Mouse (Mus musculus) midbrain, embryonic 11.5 days (tissue): Measurements from ENCODE around the gene Hsd17b11. TPM values are rescaled to one million over a fixed set of nuclear protein-coding genes. Genes with fewer than 3 reads are reported as not detected.
"Not testable (repeated sequence)": the region's sequence is repeated elsewhere in the genome, so short reads cannot be mapped to it uniquely, and the experiment has no call there.

ENCODE experiments used
- ATAC-seq: fragments of 200-750 bp; cut with Nextera tagmentation; 2 replicates; pipeline ENCODE4 v1.8.0; 2017; ENCODE audit warnings: moderate TSS enrichment, moderate library complexity; ENCODE audit not compliant: low FRiP score
- DNase-seq: peaks from one replicate; pipeline ENCODE4 v3.0.0; 2015; ENCODE audit warnings: low spot score; ENCODE audit errors: missing footprints
- H3K27ac ChIP-seq: fragments of 300-500 bp; sonication (generic); 2 replicates; pipeline ENCODE4 v1.5.1; 2014; ENCODE audit warnings: low read depth, low read length
- H3K27me3 ChIP-seq: fragments of 300-500 bp; sonication (generic); 2 replicates; pipeline ENCODE4 v1.6.1; 2014; ENCODE audit warnings: mild to moderate bottlenecking, low read length, moderate library complexity, mixed read lengths; ENCODE audit not compliant: control insufficient read depth, insufficient read depth
- H3K36me3 ChIP-seq: fragments of 300-500 bp; sonication (generic); 2 replicates; pipeline ENCODE4 v1.6.1; 2014; ENCODE audit warnings: mild to moderate bottlenecking, low read length, moderate library complexity, mixed read lengths; ENCODE audit not compliant: control insufficient read depth, insufficient read depth
- H3K4me1 ChIP-seq: fragments of 300-500 bp; sonication (generic); 2 replicates; pipeline ENCODE4 v1.6.1; 2014; ENCODE audit warnings: low read length; ENCODE audit not compliant: control insufficient read depth, insufficient read depth
- H3K4me2 ChIP-seq: fragments of 300-500 bp; sonication (generic); 2 replicates; pipeline ENCODE4 v1.6.1; 2014; ENCODE audit warnings: mild to moderate bottlenecking, moderate library complexity
- H3K4me3 ChIP-seq: fragments of 300-500 bp; sonication (generic); 2 replicates; pipeline ENCODE4 v1.5.1; 2014; ENCODE audit warnings: low read depth, low read length
- H3K9ac ChIP-seq: fragments of 300-500 bp; sonication (generic); 2 replicates; pipeline ENCODE4 v1.6.1; 2014; ENCODE audit warnings: low read length
- H3K9me3 ChIP-seq: fragments of 300-500 bp; sonication (generic); 2 replicates; pipeline ENCODE4 v1.6.1; 2016; ENCODE audit warnings: low read length; ENCODE audit not compliant: control insufficient read depth
- WGBS: fragments of 180-500 bp; shearing (Covaris S2); extraction: QIAGEN DNeasy Blood & Tissue Kit; methylation state at CpG from one replicate; pipeline ENCODE4 v1.1.7; 2014; 5-methylcytosine and 5-hydroxymethylcytosine counted together
- polyA plus RNA-seq: library from polyadenylated mRNA; unstranded; fragments of >200 nt; fragmentation: Nextera tagmentation; extraction: Ambion mirVana; gene quantifications from 2 replicates; pipeline ENCODE4 v1.2.1, GENCODE M21; 2014

Gene Hsd17b11
- polyA plus RNA-seq, 1 experiment from 2014 or later, result 1.1 TPM

DNA sequence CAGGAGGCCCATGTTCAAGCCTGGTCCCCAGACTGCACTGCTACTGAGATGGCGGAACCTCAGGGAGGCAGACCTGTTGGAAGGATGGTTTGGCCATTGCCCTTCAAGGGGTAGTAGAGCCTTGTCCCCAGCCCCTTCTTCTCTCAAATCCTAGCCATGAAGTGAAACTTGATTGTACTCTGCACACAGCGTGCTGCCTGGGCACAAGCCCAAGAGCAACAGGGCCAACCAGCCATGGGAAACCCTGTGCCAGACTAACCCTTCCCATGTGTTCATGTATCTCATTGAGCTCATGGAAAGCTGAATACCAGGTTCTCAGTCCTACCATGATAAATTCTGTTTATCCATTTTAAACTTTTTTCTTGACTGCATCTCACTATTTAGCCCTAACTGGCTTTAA, 21.2 kb upstream of the Hsd17b11 start:
- ATAC-seq, result no peak
- Histone ChIP-seq H3K4me2 (no peak overlapping the region), H3K27me3 (no peaks in the 10 kb centered on the region), H3K36me3 (no peaks in the 10 kb centered on the region), H3K27ac (no peak overlapping the region), H3K4me1 (peaks cover 3% of the 10 kb centered on the region; the same call in 1 of the 2 replicates), H3K4me3 (no peak overlapping the region), H3K9me3 (no peaks in the 10 kb centered on the region), H3K9ac (no peak overlapping the region)
- 86% methylated on average over 2 of the region's 2 CpGs for WGBS
- DNase-seq, result peak; percentile 14

DNA sequence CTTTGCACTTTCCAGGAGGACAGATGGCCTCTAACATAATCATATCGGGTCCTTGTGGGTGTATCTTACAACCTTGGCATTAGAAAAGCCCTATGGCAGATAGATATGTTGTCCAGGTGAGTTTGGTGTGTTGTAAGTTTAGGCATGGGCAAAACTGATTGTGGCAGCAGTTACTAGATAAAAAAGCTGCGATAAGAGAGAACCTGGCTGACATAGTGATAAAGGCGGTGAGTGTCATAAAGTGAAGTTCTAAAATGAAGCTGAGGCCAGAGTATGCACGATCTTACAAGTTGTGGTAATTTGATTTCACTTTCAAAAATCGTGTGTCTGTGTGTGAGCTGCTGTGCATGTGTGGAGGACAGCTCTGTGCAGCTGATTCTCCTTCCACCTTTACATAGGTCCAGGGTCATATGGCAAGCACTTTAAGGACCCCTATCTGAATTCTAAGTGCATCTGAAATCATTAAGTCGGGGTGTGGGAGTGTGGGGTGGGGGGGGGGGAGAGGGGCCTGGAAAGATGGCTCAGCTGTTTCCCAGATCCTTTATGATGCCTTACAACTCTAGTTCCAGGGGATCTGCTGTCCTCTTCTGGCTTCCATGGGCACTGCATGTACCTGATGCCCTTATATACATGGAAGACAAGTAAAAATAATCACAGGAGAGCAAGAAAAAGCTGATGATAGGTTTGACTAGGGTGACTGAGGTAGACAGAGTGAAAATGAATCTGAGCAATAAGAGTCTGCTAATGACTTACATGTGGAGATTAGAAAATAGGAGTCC, 17.6 kb upstream of the Hsd17b11 start:
- DNase-seq, result no peak
- H3K4me3 ChIP-seq, result no peak overlapping the region

DNA sequence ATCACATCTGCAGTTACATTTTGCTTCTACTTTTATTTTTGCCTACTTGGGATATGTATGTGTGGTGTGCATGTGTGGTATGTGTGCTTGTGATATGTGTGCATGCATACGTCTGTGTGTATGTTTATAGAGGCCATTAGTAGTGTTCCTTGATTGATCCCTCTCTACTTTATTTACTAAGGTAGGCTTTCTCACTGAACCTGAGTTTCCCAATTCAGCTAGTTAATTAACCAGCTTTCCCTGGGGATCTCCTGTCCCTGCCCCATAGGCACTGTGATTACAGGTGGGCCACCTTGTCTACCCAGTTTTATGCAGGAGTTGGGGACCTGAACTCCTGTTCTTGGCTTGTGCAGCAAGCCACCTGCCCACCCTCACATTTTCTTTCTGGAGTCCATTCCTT, 15.0 kb upstream of the Hsd17b11 start:
- 96% methylated on average over 1 of the region's 1 CpGs for WGBS
- no peaks in the 10 kb centered on the region for H3K36me3 ChIP-seq
- ATAC-seq, result no peak
- DNase-seq, result peak; percentile 35
- no peak overlapping the region for H3K9ac ChIP-seq
- no peaks in the 10 kb centered on the region for H3K27me3 ChIP-seq
- H3K27ac ChIP-seq, result no peak overlapping the region
- no peaks in the 10 kb centered on the region for H3K4me1 ChIP-seq
- H3K4me2 ChIP-seq, result no peak overlapping the region
- no peak overlapping the region for H3K4me3 ChIP-seq
- H3K9me3 ChIP-seq, result no peaks in the 10 kb centered on the region

More for the DNA sequence above, 17.6 kb upstream of the Hsd17b11 start:
- H3K4me1 ChIP-seq, result no peaks in the 10 kb centered on the region
- 73% methylated on average over 6 of the region's 6 CpGs for WGBS
- H3K9me3 ChIP-seq, result no peaks in the 10 kb centered on the region
- H3K4me2 ChIP-seq, result no peak overlapping the region
- no peaks in the 10 kb centered on the region for H3K27me3 ChIP-seq
- no peak overlapping the region for H3K9ac ChIP-seq
- H3K36me3 ChIP-seq, result no peaks in the 10 kb centered on the region
- no peak overlapping the region for H3K27ac ChIP-seq
- peak; percentile 24; the same call in 1 of the 2 replicates for ATAC-seq

DNA sequence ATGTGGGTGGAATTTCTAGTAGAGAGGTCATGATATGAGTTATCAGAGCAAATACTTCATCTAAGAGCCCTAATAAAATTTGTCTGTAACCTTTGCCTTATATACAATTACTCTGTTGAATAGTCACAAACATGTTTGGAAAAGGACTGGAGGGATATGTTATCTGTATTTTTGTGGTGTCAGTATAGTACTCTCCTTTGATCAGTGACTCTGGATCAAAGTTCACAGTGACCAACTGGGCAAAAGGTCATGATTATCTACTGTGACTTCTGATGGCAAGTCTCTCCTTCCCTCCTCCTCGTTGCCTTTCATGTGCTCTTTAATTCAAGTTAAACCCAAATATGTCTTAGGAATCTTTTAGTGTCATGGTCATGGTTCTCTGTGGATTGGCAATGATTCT, 14.1 kb upstream of the Hsd17b11 start:
- ATAC-seq (no peak), DNase-seq (peak; percentile 37)
- H3K27me3 ChIP-seq, result no peaks in the 10 kb centered on the region
- H3K4me3 ChIP-seq, result no peak overlapping the region
- H3K9ac ChIP-seq, result no peak overlapping the region
- H3K36me3 ChIP-seq, result no peaks in the 10 kb centered on the region
- H3K4me2 ChIP-seq, result no peak overlapping the region
- 81% methylated on average over 1 of the region's 1 CpGs for WGBS
- no peaks in the 10 kb centered on the region for H3K4me1 ChIP-seq
- no peaks in the 10 kb centered on the region for H3K9me3 ChIP-seq
- no peak overlapping the region for H3K27ac ChIP-seq

DNA sequence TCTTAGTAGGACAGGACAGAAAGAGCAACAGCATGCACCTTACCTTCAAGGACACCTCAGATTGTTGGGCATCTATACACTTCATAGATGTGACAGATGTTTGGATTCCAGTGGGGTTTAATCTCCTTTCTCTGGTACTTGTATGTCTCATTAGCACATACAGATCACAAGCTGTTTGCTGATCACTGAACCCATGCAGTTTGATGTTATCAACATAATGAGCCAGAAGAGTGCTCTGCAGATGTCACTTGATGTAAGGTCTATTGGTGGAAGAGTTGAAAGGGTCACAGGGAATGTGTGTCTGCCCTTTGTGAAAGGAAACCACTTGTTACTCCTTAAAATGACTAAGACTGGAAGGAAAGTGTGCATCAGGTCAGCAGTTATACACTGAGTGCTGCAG, 13.3 kb upstream of the Hsd17b11 start:
- ATAC-seq (no peak), DNase-seq (peak; percentile 49)
- no peak overlapping the region for H3K27ac ChIP-seq
- no peak overlapping the region for H3K9ac ChIP-seq
- H3K4me2 ChIP-seq, result no peak overlapping the region
- H3K27me3 ChIP-seq, result no peaks in the 10 kb centered on the region
- H3K4me3 ChIP-seq, result no peak overlapping the region
- H3K4me1 ChIP-seq, result no peaks in the 10 kb centered on the region
- H3K9me3 ChIP-seq, result no peaks in the 10 kb centered on the region
- no peaks in the 10 kb centered on the region for H3K36me3 ChIP-seq

DNA sequence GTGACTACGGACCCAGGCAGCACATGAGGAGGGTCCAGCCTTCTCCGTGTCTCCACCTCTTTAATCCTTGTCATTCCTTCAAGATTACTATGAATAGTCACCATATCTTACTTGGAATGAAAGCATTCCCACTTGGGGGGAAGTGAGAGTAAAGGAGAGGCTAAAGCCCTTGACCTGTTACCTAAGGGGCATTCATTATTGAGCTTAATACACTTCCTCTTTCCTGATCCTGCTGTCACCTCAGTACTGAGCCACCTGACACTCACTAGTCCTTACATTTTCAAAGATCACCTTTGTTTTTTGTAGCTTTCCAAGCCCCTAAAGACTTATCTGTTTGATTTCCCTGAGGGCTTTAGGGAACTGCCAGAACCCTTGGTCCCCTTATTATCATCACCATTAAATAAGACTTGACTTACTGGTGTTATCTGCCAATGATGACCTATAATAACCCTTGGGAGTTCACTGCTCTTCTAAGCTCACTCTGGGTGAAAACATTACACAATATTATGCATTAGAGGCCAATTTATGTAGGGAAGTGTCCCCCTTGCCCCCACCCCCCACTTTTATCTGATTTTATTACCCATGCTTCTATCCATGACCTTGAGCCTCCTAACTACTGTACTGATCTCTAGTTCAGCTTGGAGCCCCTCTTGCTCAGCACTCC, 10.8 kb upstream of the Hsd17b11 start:
- Histone ChIP-seq H3K9ac (no peak overlapping the region), H3K36me3 (no peaks in the 10 kb centered on the region), H3K27ac (no peak overlapping the region), H3K27me3 (no peaks in the 10 kb centered on the region), H3K4me1 (no peaks in the 10 kb centered on the region), H3K9me3 (no peaks in the 10 kb centered on the region), H3K4me3 (no peak overlapping the region), H3K4me2 (no peak overlapping the region)
- peak; percentile 21 for DNase-seq
- no peak for ATAC-seq
- 90% methylated on average over 2 of the region's 2 CpGs for WGBS

DNA sequence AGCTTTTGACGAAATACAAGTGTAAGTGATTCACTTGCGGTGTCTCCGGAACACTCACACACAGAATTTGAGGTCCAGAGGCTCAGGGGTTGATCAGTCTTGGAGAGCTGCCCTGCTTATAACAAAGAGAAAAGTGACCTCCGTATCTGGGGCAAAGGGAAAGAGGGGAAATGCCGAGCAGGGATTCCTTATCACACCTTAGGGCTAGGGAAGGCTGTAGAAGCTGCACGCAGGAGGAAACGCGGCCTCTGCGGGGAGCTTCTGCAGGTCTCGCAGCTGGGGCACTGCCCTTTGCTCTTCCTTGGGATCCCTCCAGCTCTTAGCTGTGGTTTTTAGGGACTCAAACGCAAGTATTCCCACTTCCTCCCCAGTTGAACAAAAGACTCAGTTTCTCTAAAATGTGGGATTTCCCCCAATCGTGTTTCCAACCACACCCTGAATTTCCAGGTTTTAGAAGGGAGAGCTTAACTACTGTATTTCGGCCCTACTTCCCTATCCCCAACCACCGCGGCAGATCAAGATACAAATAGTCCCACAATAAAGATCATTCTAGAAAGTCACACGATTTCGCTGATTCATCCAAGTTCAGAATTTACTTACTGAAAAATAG, 3.6 kb upstream of the Hsd17b11 start:
- DNase-seq, result peak; percentile 79
- WGBS, result 42% methylated on average over 17 of the region's 17 CpGs
- H3K36me3 ChIP-seq, result no peaks in the 10 kb centered on the region
- H3K27me3 ChIP-seq, result peaks cover 2% of the 10 kb centered on the region; the same call in 1 of the 2 replicates
- no peak for ATAC-seq
- no peak overlapping the region for H3K4me2 ChIP-seq
- H3K4me3 ChIP-seq, result no peak overlapping the region
- H3K9me3 ChIP-seq, result no peaks in the 10 kb centered on the region
- no peak overlapping the region for H3K27ac ChIP-seq
- H3K4me1 ChIP-seq, result no peaks in the 10 kb centered on the region
- no peak overlapping the region for H3K9ac ChIP-seq

DNA sequence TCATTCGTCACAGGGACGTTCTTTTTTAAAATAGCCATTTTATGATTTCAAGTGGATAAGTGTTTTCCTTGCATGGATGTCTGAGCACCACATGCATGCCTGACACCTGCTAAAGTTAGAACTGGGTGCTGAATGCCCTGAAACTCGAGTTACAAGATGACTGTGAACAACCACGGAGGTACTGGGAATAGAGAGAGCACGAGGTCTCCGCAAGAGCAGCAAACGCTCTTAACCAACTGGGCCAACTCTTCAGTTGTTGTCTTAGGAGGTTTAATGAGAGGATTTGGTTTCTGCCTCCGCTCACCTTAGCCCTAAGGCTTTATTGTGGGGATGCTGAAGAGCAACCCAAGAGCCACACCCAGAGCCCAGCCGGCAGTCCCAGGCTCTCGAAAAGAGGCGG, 3.0 kb upstream of the Hsd17b11 start:
- ATAC-seq, result no peak
- WGBS, result 68% methylated on average over 11 of the region's 11 CpGs
- H3K27me3 ChIP-seq, result peaks cover 2% of the 10 kb centered on the region; the same call in 1 of the 2 replicates
- H3K27ac ChIP-seq, result no peak overlapping the region
- H3K36me3 ChIP-seq, result no peaks in the 10 kb centered on the region
- peak; percentile 54 for DNase-seq
- no peaks in the 10 kb centered on the region for H3K4me1 ChIP-seq
- H3K9me3 ChIP-seq, result no peaks in the 10 kb centered on the region
- H3K4me2 ChIP-seq, result no peak overlapping the region
- H3K4me3 ChIP-seq, result no peak overlapping the region
- no peak overlapping the region for H3K9ac ChIP-seq

DNA sequence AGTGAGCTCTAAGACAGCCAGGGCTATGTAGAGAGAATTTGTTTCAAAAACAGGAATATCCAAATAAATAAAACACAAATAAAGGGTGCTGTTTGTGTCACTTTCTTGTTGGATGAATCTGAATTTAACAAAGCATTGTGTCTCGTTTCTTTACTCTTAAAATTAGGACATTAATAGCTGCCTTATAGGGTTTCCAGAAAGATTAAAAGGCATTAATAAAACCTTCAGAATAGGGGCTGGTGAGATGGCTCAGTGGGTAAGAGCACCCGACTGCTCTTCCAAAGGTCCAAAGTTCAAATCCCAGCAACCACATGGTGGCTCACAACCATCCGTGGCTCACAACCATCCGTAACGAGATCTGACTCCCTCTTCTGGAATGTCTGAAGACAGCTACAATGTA, 2.5 kb upstream of the Hsd17b11 start:
- not testable (repeated sequence) for H3K9me3 ChIP-seq, H3K4me1 ChIP-seq, H3K27ac ChIP-seq, H3K4me3 ChIP-seq, ATAC-seq, H3K27me3 ChIP-seq, H3K36me3 ChIP-seq, H3K4me2 ChIP-seq, H3K9ac ChIP-seq
- 89% methylated on average over 5 of the region's 5 CpGs for WGBS
- peak; percentile 59 for DNase-seq
